Mouse (Mus musculus) stomach, embryonic 14.5 days (tissue): ENCODE measurements around the gene Gfod2. TPM values are rescaled to one million over a fixed set of nuclear protein-coding genes. Genes with fewer than 3 reads are reported as not detected.

ENCODE experiments used
- ATAC-seq: fragments of 200-750 bp; cut with Nextera tagmentation; 2 replicates; pipeline ENCODE4 v1.8.0; 2017; ENCODE audit warnings: low read depth, moderate TSS enrichment; ENCODE audit not compliant: insufficient number of reproducible peaks, insufficient read depth, low FRiP score
- H3K27ac ChIP-seq: fragments of 300-500 bp; sonication (generic); 2 replicates; pipeline ENCODE4 v1.5.1; 2014; ENCODE audit warnings: mild to moderate bottlenecking, low read length, moderate library complexity, mixed read lengths
- H3K27me3 ChIP-seq: fragments of 300-500 bp; sonication (generic); 2 replicates; pipeline ENCODE4 v1.6.1; 2014; ENCODE audit warnings: low read length, control low read depth, mixed read lengths; ENCODE audit not compliant: control insufficient read depth, insufficient read depth
- H3K36me3 ChIP-seq: fragments of 300-500 bp; sonication (generic); 2 replicates; pipeline ENCODE4 v1.6.1; 2014; ENCODE audit warnings: mild to moderate bottlenecking, control low read depth, low read length, moderate library complexity, mixed read lengths; ENCODE audit not compliant: control insufficient read depth, insufficient read depth
- H3K4me1 ChIP-seq: fragments of 300-500 bp; sonication (generic); 2 replicates; pipeline ENCODE4 v1.6.1; 2014; ENCODE audit warnings: low read length, control low read depth, mixed read lengths; ENCODE audit not compliant: control insufficient read depth, insufficient read depth
- H3K4me2 ChIP-seq: fragments of 300-500 bp; sonication (generic); replicated peaks from 2 replicates; pipeline ENCODE4 v1.6.1; 2014; ENCODE audit warnings: low read depth, low read length, control low read depth
- H3K4me3 ChIP-seq: fragments of 300-500 bp; sonication (generic); 2 replicates; pipeline ENCODE4 v1.5.1; 2014; ENCODE audit warnings: low read depth, low read length, control low read depth
- H3K9ac ChIP-seq: fragments of 300-500 bp; sonication (generic); replicated peaks from 2 replicates; pipeline ENCODE4 v1.6.1; 2014; ENCODE audit warnings: low read depth, mild to moderate bottlenecking, control low read depth, low read length, moderate library complexity, mixed read lengths
- H3K9me3 ChIP-seq: fragments of 300-500 bp; sonication (generic); 2 replicates; pipeline ENCODE4 v1.6.1; 2016; ENCODE audit warnings: low read depth, low read length, control low read depth; ENCODE audit not compliant: control insufficient read depth
- WGBS: fragments of 180-500 bp; shearing (Covaris S2); extraction: QIAGEN DNeasy Blood & Tissue Kit; methylation state at CpG from one replicate; pipeline ENCODE4 v1.1.7; 2014; 5-methylcytosine and 5-hydroxymethylcytosine counted together
- polyA plus RNA-seq: library from polyadenylated mRNA; unstranded; fragments of >200 nt; fragmentation: Nextera tagmentation; extraction: Ambion mirVana; gene quantifications from 2 replicates; pipeline ENCODE4 v1.2.1, GENCODE M21; 2014

Gfod2 gene
- polyA plus RNA-seq, 1 experiment from 2014 or later, result 14.4 TPM

DNA sequence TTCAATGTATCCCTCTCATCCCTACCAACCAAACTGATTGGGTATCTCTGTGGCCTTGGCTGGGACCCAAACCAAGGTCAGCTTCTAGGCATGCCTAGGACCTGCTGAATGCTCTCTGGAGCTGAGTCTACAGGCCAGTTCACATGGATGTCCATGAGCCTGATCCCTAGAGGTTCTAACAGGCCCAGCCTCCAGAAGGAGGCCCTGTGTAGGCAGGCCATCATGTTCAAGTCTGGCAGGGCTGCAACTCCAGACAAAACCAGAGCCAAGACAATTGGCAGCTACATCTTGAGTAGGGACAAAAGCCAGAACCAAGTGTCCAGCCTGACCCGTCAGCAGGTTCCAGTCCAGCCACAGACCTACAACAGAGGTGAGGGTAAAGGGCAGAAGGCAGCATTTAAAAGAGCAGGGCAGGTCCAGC is 15.0 kb upstream of the Gfod2 start:
- no peak overlapping the region for H3K27ac ChIP-seq
- 91% methylated on average over 1 of the region's 1 CpGs for WGBS
- no peak overlapping the region for H3K4me2 ChIP-seq
- no peaks in the 10 kb centered on the region for H3K27me3 ChIP-seq
- ATAC-seq, result no peak
- no peak overlapping the region for H3K4me3 ChIP-seq
- H3K9ac ChIP-seq, result no peak overlapping the region
- no peaks in the 10 kb centered on the region for H3K9me3 ChIP-seq
- peaks cover 78% of the 10 kb centered on the region for H3K36me3 ChIP-seq
- H3K4me1 ChIP-seq, result no peaks in the 10 kb centered on the region

DNA sequence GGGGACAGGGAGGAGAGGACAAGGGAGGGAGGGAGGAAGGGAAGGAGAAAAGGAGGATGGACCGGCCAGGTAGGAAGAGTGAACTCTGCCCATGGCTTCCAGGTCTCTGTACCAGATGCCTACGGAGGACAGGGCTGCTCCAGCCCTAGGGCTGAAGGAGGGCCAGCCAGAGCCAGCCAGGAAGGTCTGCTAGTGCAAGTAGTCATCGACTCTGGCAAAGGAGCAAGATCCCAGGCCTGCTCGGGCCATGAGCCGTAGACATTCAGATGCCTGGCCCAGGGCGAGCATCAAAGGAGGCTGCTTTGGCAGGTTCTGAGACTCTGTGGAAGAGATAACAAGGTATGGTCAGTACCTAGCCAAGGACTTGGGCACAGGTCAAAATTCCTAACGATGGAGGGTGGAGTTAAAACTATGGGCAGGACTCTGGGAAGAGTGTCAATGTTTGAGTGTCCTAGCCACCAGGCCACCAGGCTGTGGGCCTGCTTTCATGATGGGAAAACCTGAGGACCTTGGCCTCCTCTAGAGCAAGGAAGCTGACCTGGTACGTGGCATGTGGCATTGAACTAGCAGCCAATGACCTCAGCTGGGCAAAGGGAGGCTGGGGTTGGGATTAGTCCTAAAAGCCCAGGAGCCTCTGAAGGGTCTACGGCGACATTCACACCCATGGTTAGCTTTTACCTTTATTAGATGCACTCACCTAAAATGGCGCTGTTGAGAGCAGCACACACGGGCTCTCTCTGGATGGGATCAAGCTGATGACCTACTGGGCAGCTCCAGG is 13.1 kb upstream of the Gfod2 start:
- Histone ChIP-seq H3K9ac (no peak overlapping the region), H3K27me3 (no peaks in the 10 kb centered on the region), H3K27ac (no peak overlapping the region), H3K4me1 (no peaks in the 10 kb centered on the region), H3K36me3 (peaks cover 70% of the 10 kb centered on the region), H3K9me3 (no peaks in the 10 kb centered on the region), H3K4me3 (no peak overlapping the region), H3K4me2 (no peak overlapping the region)
- no peak for ATAC-seq
- 89% methylated on average over 12 of the region's 12 CpGs for WGBS

DNA sequence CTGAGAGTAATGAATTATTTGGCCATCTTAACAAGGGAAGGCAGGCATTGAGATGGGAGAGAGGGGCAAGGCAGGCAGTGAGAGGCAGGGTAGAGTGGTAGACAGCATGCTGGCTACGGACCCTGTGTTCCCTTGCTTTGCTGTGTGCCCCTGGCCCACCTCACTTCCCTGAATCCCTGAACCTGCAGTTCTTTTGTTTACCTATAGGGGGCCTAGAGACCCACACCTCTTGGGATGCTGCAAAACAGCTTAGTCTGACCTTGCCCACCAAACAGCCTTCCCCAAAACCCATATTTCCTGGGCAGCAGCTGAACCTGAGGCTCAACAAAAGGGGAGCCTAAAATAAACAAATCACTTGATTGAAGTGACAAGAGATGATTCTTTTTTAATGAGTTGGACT is 12.1 kb upstream of the Gfod2 start:
- H3K9me3 ChIP-seq, result no peaks in the 10 kb centered on the region
- H3K27me3 ChIP-seq, result no peaks in the 10 kb centered on the region
- no peak for ATAC-seq
- no peaks in the 10 kb centered on the region for H3K4me1 ChIP-seq
- H3K27ac ChIP-seq, result no peak overlapping the region
- no peak overlapping the region for H3K4me2 ChIP-seq
- H3K36me3 ChIP-seq, result peaks cover 64% of the 10 kb centered on the region
- H3K4me3 ChIP-seq, result no peak overlapping the region
- H3K9ac ChIP-seq, result no peak overlapping the region
- 81% methylated on average over 1 of the region's 1 CpGs for WGBS

DNA sequence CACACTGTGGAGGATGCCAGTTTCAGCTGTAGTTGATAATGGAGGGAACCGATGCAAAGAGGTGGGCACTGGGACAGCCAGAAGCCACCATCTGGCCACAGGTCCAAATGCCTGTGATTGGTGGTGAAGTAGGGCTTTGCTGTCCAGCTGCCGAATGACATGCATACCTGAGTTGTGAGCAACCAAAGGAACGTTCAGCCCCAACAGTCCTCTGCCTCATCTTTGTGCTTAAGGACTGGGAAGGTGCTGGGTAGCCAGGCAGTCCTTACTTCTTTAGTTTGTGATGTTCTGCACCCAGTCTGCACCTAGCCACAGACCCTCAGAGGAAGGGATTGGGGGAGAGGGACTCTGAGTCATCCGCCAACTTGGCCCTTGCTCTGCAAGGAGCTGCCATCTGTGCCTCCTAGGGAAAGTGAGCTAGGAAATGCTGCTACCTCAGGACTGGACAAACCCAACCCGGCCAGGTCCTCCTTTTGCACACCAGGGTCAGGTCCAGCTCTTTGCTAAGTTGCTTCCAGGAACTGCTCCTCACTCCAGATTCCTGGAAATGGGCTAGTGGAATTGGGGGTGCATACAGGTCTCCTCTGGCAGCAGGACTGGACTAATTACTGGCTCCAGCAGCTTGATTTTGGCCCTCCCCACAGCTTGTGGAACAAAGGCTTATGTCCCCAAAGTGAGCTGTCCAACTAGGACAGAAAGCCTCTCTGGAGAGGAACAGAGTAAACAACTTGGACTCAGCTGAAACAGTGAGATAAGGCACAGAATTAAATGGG is 10.2 kb upstream of the Gfod2 start:
- H3K4me3 ChIP-seq, result no peak overlapping the region
- 80% methylated on average over 5 of the region's 5 CpGs for WGBS
- H3K4me2 ChIP-seq, result no peak overlapping the region
- H3K36me3 ChIP-seq, result peaks cover 47% of the 10 kb centered on the region
- H3K4me1 ChIP-seq, result no peaks in the 10 kb centered on the region
- H3K9me3 ChIP-seq, result no peaks in the 10 kb centered on the region
- H3K27ac ChIP-seq, result no peak overlapping the region
- ATAC-seq, result no peak
- H3K9ac ChIP-seq, result no peak overlapping the region
- no peaks in the 10 kb centered on the region for H3K27me3 ChIP-seq

DNA sequence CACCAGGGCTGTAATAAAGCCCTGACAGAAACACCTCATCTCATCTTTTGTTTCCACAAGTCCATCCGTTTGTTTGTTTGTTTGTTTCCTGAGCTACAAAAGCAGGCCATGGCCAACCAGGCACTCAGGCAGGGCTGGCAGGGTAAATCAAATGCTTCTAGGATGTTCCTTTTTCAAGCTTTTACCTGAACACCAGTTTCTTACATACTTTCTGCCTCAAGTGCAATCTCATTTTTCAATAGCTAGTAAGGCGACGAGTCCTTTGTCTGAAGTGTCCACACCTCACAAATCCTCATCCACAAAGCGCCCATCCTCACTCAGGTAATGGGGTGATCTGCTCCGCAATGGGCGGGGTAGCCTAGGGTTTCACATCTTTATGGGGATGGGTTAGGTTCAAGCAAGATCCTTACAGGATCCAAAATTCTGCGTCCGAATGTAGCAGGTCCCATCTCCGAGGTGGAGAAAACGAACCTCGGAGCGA is 628 bp downstream of the Gfod2 start:
- peak overlapping the region; percentile 73 for H3K9ac ChIP-seq
- H3K27ac ChIP-seq, result peak overlapping the region; percentile 76; the same call in 1 of the 2 replicates
- peaks cover 8% of the 10 kb centered on the region; the same call in 1 of the 2 replicates for H3K4me1 ChIP-seq
- peak overlapping the region; percentile 82 for H3K4me2 ChIP-seq
- H3K36me3 ChIP-seq, result no peaks in the 10 kb centered on the region
- peak overlapping the region; percentile 98 for H3K4me3 ChIP-seq
- no peaks in the 10 kb centered on the region for H3K9me3 ChIP-seq
- WGBS, result 2% methylated on average over 12 of the region's 12 CpGs
- peak; percentile 29; the same call in 1 of the 2 replicates for ATAC-seq
- no peaks in the 10 kb centered on the region for H3K27me3 ChIP-seq

DNA sequence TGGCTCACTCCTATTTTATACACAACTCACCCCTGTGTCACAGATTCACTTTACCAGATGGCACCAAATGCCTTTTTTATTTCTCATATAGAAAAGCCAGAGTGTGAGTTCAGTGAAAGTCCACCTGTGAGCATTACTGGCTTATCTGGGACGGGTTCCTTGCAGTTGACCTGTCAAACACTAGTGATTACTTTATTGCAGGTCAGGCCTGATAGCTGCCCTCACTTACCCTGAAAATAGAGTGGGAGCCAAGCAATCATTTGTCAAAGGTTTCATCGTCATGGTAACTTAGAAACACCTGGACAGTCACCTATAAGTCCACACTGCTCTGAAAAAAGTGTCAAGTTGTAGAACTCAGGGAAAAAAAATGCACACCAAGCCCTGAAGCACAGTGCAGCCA is 3.8 kb downstream of the Gfod2 start:
- no peaks in the 10 kb centered on the region for H3K9me3 ChIP-seq
- peaks cover 17% of the 10 kb centered on the region for H3K4me1 ChIP-seq
- no peaks in the 10 kb centered on the region for H3K27me3 ChIP-seq
- no peak overlapping the region for H3K9ac ChIP-seq
- no peak overlapping the region for H3K4me2 ChIP-seq
- no peak overlapping the region for H3K27ac ChIP-seq
- 43% methylated on average over 2 of the region's 2 CpGs for whole genome bisulfite sequencing
- H3K36me3 ChIP-seq, result no peaks in the 10 kb centered on the region
- H3K4me3 ChIP-seq, result no peak overlapping the region
- ATAC-seq, result no peak

DNA sequence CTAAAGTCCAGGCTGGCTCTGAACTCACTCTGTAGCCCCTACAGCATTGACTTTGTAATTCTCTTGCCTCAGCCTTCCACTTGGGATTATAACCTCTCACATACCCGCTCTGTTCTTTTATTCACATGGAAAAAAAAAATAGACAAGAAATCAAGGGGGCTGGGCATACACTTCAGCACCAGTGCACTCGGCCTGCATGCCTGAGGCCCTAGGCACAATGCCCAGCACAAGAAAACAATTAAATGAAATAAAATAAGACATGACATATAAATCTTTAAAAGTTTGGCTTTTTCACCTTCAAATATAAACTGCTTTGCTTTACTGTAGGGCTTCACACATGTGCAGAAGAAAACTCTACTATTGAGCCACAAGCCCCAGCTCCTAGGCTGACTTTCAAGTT is 4.5 kb downstream of the Gfod2 start:
- no peaks in the 10 kb centered on the region for H3K9me3 ChIP-seq
- no peaks in the 10 kb centered on the region for H3K36me3 ChIP-seq
- no peak for ATAC-seq

DNA sequence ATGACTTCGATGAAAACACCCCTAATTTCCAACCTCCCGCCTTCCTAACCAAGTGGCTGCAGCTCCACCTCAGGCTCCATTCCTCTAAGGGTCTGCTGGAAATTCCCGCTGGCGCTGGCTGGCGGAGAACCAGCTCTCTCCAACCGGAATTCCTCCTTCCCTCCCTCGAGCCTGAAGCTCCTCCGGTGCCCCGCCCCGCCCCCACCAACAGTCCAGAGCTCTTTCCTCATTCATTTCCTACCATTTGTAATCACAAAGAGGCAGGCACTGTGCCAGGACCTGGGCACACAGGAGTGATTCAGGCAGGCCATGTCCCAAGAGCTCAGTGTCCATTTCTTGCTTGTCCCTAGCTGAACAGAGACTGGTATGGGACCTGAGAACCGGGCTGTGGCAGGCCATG is 7.9 kb downstream of the Gfod2 start:
- Histone ChIP-seq H3K4me1 (peaks cover 13% of the 10 kb centered on the region), H3K27me3 (no peaks in the 10 kb centered on the region), H3K9me3 (no peaks in the 10 kb centered on the region), H3K27ac (peak overlapping the region; percentile 11; the same call in 1 of the 2 replicates), H3K4me2 (peak overlapping the region; percentile 11; the same call in 1 of the 2 replicates), H3K9ac (no peak overlapping the region), H3K36me3 (no peaks in the 10 kb centered on the region), H3K4me3 (no peak overlapping the region)
- ATAC-seq, result peak; percentile 44; the same call in 1 of the 2 replicates
- 15% methylated on average over 11 of the region's 11 CpGs for WGBS

More for the DNA sequence above, 4.5 kb downstream of the Gfod2 start:
- no peak overlapping the region for H3K9ac ChIP-seq
- no peak overlapping the region for H3K27ac ChIP-seq
- no peak overlapping the region for H3K4me2 ChIP-seq
- peaks cover 15% of the 10 kb centered on the region for H3K4me1 ChIP-seq
- no peaks in the 10 kb centered on the region for H3K27me3 ChIP-seq
- no peak overlapping the region for H3K4me3 ChIP-seq
- WGBS, result 59% methylated on average over 2 of the region's 2 CpGs
